Mouse (Mus musculus) forebrain, embryonic 10.5 days (tissue): ENCODE data around the gene Yju2. TPM values are rescaled to one million over a fixed set of nuclear protein-coding genes. Genes with fewer than 3 reads are reported as not detected.

ENCODE experiments used
- DNase-seq: peaks from one replicate; pipeline ENCODE4 v3.0.0-alpha.2; 2017; ENCODE audit warnings: low spot score; ENCODE audit errors: extremely low spot score
- H3K27ac ChIP-seq: fragments of 300-500 bp; sonication (generic); 2 replicates; pipeline ENCODE4 v1.5.1; 2016; ENCODE audit warnings: mild to moderate bottlenecking
- H3K27me3 ChIP-seq: fragments of 300-500 bp; sonication (generic); 2 replicates; pipeline ENCODE4 v1.6.1; 2016; ENCODE audit warnings: mild to moderate bottlenecking; ENCODE audit not compliant: poor library complexity, severe bottlenecking
- H3K36me3 ChIP-seq: fragments of 300-500 bp; sonication (generic); replicated peaks from 2 replicates; pipeline ENCODE4 v1.6.1; 2016; ENCODE audit warnings: mild to moderate bottlenecking, moderate library complexity
- H3K4me1 ChIP-seq: fragments of 300-500 bp; sonication (generic); 2 replicates; pipeline ENCODE4 v1.6.1; 2016
- H3K4me3 ChIP-seq: fragments of 300-500 bp; sonication (generic); 2 replicates; pipeline ENCODE4 v1.5.1; 2016; ENCODE audit warnings: mild to moderate bottlenecking, moderate library complexity
- H3K9me3 ChIP-seq: fragments of 300-500 bp; sonication (generic); 2 replicates; pipeline ENCODE4 v1.6.1; 2016; ENCODE audit warnings: mild to moderate bottlenecking, moderate library complexity
- WGBS: fragments of 180-500 bp; shearing (Covaris S2); methylation state at CpG from one replicate; pipeline ENCODE4 v1.1.7; 2016; 5-methylcytosine and 5-hydroxymethylcytosine counted together
- polyA plus RNA-seq: library from polyadenylated mRNA; unstranded; fragments of >200 nt; fragmentation: Nextera tagmentation; extraction: Ambion mirVana; gene quantifications from 2 replicates; pipeline ENCODE4 v1.2.1, GENCODE M21; 2016

The Yju2 gene
- polyA plus RNA-seq, 1 experiment from 2014 or later = 29.2 TPM

DNA sequence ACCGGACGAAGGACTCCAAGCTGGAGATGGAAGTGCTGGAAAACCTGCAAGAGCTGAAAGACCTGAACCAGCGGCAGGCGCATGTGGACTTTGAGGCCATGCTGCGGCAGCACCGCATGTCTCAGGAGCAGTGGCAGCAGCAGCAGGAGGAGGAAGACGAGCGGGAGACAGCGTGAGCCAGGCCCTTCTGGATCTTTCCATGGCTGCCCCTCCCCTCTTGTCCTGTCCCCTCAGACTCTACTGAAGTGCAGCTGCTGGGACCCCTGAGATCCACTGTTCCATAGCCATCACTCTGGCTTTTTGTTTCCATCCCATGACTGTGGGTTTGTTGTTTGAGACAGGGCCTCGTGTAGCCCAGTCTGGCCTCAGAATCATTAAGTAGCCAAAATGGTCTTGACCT lies 5.6 kb downstream of the Yju2 start:
- peaks cover 2% of the 10 kb centered on the region; the same call in 1 of the 2 replicates for H3K27me3 ChIP-seq
- peaks cover 77% of the 10 kb centered on the region for H3K36me3 ChIP-seq
- H3K4me3 ChIP-seq = no peak overlapping the region
- 93% methylated on average over 10 of the region's 10 CpGs for WGBS
- peaks cover 24% of the 10 kb centered on the region for H3K4me1 ChIP-seq
- H3K9me3 ChIP-seq = no peaks in the 10 kb centered on the region
- DNase-seq = no peak
- H3K27ac ChIP-seq = no peak overlapping the region

DNA sequence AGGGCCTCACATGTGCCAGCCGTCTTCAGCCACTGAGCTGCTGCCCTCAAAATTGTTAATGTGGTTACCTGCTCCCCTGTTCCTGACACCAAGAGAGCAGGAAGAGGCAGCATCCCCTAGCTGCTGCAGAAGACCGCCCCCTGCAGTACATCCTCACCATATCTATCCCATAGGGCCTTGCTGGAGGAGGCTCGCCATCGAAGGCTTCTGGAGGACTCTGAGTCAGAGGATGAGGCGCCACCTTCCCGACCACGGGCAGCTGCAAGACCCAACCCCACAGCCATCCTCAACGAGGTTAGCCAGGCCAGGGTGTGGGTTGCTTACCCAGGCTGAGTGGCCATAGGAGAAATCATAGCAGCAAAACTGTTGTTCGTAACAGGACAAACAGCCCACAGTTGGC lies 6.1 kb downstream of the Yju2 start:
- Histone ChIP-seq H3K4me1 (peaks cover 24% of the 10 kb centered on the region), H3K27ac (no peak overlapping the region), H3K36me3 (peaks cover 77% of the 10 kb centered on the region), H3K27me3 (peaks cover 7% of the 10 kb centered on the region; the same call in 1 of the 2 replicates), H3K9me3 (no peaks in the 10 kb centered on the region), H3K4me3 (no peak overlapping the region)
- 85% methylated on average over 9 of the region's 9 CpGs for WGBS
- DNase-seq = no peak

DNA sequence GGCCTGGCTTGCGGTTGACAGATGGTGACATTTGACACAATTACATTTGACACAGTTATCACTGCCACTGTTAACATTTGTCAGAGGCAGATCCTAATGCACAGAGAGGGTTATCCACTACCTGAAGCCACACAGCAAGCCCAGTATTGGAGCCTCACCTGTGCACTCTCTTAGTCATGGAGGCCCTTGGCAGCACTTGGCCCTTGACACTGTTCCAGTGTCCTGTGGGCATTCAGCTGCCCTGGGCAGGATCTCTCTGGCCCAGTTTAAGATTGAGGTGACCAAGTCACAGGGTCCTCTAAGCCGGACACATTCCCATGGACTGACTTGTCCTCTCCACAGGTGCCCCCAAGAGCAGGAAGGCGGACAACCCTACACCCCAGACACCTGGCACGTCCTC lies 8.3 kb downstream of the Yju2 start:
- peaks cover 39% of the 10 kb centered on the region for H3K4me1 ChIP-seq
- 93% methylated on average over 4 of the region's 4 CpGs for WGBS
- H3K36me3 ChIP-seq = peaks cover 62% of the 10 kb centered on the region
- no peak for DNase-seq
- no peaks in the 10 kb centered on the region for H3K9me3 ChIP-seq
- peaks cover 21% of the 10 kb centered on the region for H3K27me3 ChIP-seq
- H3K4me3 ChIP-seq = no peak overlapping the region
- no peak overlapping the region for H3K27ac ChIP-seq

DNA sequence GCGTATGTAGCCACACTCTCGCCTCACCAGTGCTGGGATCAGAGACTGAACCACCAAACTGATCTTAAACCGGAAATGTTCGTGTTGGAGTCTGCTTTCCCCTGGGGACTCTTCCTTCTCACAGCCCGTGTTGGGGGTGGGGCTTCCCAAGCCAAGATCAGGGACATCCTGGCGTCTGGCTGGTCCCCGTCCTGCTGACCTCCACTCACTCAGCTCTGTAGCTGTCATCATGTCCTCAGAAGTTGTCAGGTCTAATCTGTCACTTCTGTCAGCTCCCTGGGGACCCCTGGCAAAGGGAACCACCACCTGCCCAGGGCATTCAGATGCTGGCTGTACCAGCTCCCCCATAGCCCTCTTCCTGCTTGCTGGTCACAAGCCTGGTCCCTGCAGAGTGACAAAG lies 9.3 kb downstream of the Yju2 start:
- WGBS = 75% methylated on average over 7 of the region's 7 CpGs
- peaks cover 61% of the 10 kb centered on the region for H3K36me3 ChIP-seq

DNA sequence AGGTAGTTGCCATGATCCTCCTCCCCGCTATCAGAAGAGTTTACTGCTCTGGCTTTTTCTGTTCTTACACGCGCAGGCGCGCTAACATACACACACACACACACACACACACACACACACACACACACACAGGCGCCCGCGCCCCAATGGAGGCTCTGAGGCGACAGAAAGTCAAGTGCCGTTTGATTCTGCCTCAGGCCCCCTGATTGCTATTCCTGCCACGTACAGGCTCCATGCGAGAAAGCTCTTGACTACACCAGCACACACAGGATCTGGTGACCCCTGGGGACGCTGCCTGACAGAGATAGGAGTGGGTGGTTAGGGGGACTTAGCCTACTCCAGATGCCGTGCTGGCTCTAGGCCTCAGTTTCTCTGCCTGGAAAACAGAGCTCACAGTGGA lies 10.7 kb downstream of the Yju2 start:
- H3K27ac ChIP-seq = peak overlapping the region; percentile 90
- peak; percentile 54 for DNase-seq
- peaks cover 30% of the 10 kb centered on the region for H3K27me3 ChIP-seq
- H3K36me3 ChIP-seq = peaks cover 61% of the 10 kb centered on the region
- peaks cover 45% of the 10 kb centered on the region for H3K4me1 ChIP-seq
- peak overlapping the region; percentile 65 for H3K4me3 ChIP-seq
- WGBS = 58% methylated on average over 14 of the region's 14 CpGs
- H3K9me3 ChIP-seq = no peaks in the 10 kb centered on the region

More for the DNA sequence above, 9.3 kb downstream of the Yju2 start:
- no peak for DNase-seq
- Histone ChIP-seq H3K9me3 (no peaks in the 10 kb centered on the region), H3K4me3 (no peak overlapping the region), H3K27me3 (peaks cover 30% of the 10 kb centered on the region), H3K4me1 (peaks cover 45% of the 10 kb centered on the region), H3K27ac (peak overlapping the region; percentile 90; the same call in 1 of the 2 replicates)

DNA sequence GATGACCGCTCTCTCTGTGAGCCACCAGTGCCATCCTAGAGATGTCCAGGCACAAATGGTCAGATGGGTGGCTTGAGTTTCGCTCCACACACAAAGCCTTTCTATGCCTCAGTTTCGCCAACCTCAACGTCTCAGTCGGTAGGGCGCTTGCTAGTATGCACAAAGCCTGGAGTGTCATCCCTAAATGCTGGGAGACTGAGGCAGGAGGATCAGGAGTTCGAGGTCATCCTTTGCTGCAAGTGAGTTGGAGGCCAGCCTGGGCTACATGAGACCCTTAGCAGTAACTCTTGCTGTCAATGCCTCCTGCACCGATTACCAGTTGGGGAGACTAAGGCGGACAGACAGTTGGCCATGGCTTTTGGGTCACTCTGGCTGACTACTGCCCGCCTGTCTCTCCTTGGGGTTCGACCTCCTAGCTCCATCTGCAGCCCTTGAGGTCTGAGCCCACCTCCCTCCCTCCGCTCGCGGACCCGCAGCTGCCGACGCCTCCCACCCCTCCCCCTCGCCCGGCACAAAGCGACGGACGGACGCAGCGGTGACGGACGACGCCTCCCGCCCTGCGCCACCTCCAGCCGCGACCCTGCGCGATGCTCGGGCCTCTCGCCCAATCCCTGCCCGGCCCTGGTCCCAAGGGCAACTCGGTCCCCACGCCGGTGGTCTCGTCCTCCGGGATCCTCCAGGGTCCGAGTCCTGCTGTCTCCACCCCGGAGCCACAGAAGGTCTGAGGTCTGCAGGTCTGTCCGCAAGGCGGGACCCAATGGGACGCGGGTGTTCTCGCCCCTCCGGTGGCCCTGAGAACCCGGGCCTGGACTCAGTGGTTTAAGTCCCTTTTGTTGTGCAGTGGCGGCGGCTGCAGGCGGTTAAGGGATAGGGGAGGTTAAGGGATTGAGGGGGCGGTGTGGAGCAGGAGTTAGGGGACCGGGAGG lies 11.3 kb downstream of the Yju2 start, which contains the start of gene Shd:
Shd (plus strand) TSS at position 502 of the 926 bp plus-strand sequence.
- Histone ChIP-seq H3K4me3 (peak within 1 kb of the TSS; percentile 65), H3K36me3 (peaks cover 60% of the 10 kb centered on the region), H3K9me3 (no peaks in the 10 kb centered on the region), H3K4me1 (peaks cover 45% of the 10 kb centered on the region), H3K27me3 (peaks cover 30% of the 10 kb centered on the region), H3K27ac (peak within 1 kb of the TSS; percentile 90)
- DNase-seq = peak; percentile 85
- 8% methylated on average over 55 of the region's 55 CpGs for WGBS

DNA sequence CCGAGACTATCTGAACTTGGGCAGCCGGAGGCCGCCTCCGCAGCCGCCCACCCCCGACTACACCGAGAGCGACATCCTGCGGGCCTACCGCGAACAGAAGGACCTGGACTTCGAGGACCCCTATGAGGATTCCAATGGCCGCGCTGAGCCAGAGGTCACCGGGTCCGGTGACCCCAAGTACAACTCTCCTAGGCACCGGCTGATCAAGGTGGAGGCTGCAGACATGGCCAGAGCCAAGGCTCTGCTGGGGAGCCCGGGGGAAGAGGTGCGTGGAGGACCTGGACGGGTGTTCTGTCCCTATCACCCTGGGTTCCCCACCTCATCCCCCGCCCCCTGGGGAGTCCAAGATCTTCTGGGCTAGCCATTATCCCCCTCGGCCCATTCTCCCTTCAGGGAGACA lies 12.6 kb downstream of the Yju2 start:
- H3K4me3 ChIP-seq = peak overlapping the region; percentile 65
- H3K9me3 ChIP-seq = no peaks in the 10 kb centered on the region
- DNase-seq = no peak
- H3K27me3 ChIP-seq = peaks cover 30% of the 10 kb centered on the region
- peak overlapping the region; percentile 90 for H3K27ac ChIP-seq
- H3K4me1 ChIP-seq = peaks cover 50% of the 10 kb centered on the region
- WGBS = 25% methylated on average over 22 of the region's 22 CpGs
- peaks cover 48% of the 10 kb centered on the region for H3K36me3 ChIP-seq

DNA sequence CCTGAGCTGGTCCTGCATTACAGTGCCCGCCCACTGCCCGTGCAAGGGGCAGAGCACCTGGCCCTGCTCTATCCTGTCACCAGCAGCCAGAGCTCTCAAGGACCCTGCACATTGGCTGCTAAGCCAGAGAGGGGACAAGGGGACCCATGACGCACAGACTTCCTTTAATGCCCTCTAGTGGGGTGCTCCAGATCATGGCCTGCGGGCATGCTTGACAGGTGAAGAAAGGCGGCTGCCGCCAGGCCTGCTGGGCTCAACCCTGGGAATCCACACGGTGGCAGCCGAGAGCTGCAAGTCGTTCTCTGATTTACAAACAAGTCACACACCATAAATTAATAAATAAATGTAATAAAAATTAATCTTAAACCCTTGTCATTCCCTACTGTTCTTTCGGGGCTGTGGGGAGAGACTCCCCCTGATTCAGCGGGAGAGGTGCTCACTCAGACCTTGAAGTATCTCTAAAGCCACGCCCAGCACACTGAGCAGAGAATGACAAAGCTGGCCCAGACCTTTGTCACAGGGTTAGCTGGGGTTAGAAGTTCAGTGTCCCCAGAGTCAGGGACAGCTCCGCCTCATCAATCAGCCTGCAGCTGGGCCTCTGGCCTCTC lies 17.5 kb downstream of the Yju2 start:
- peak; percentile 69 for DNase-seq
- WGBS = 17% methylated on average over 13 of the region's 13 CpGs
- Histone ChIP-seq H3K4me3 (no peak overlapping the region), H3K36me3 (peaks cover 27% of the 10 kb centered on the region), H3K27me3 (peaks cover 15% of the 10 kb centered on the region), H3K27ac (peak overlapping the region; percentile 26; the same call in 1 of the 2 replicates), H3K9me3 (no peaks in the 10 kb centered on the region), H3K4me1 (peaks cover 25% of the 10 kb centered on the region)

DNA sequence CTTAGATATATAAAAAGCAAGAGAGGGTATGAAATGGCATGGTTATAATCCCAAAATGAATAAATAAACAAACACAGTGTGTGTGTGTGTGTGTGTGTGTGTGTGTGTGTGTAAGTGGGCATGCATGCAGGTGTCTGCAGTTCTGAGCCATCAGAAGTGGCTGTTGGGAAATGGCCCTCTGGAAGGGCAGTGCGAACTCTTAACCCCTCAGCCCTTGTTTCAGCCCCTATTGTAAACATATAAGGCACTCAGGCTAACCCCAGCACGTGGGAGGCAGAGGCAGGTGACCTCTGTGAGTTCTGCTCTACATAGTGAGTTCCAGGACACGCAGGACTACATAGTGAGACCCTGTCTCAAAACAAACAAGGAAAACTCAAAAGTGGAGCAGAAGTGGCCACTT lies 18.4 kb downstream of the Yju2 start:
- 54% methylated on average over 3 of the region's 3 CpGs for WGBS
- H3K4me1 ChIP-seq = peaks cover 20% of the 10 kb centered on the region
- H3K9me3 ChIP-seq = no peaks in the 10 kb centered on the region
- H3K27me3 ChIP-seq = peaks cover 8% of the 10 kb centered on the region
- H3K36me3 ChIP-seq = peaks cover 27% of the 10 kb centered on the region
- H3K27ac ChIP-seq = no peak overlapping the region
- DNase-seq = no peak
- no peak overlapping the region for H3K4me3 ChIP-seq

DNA sequence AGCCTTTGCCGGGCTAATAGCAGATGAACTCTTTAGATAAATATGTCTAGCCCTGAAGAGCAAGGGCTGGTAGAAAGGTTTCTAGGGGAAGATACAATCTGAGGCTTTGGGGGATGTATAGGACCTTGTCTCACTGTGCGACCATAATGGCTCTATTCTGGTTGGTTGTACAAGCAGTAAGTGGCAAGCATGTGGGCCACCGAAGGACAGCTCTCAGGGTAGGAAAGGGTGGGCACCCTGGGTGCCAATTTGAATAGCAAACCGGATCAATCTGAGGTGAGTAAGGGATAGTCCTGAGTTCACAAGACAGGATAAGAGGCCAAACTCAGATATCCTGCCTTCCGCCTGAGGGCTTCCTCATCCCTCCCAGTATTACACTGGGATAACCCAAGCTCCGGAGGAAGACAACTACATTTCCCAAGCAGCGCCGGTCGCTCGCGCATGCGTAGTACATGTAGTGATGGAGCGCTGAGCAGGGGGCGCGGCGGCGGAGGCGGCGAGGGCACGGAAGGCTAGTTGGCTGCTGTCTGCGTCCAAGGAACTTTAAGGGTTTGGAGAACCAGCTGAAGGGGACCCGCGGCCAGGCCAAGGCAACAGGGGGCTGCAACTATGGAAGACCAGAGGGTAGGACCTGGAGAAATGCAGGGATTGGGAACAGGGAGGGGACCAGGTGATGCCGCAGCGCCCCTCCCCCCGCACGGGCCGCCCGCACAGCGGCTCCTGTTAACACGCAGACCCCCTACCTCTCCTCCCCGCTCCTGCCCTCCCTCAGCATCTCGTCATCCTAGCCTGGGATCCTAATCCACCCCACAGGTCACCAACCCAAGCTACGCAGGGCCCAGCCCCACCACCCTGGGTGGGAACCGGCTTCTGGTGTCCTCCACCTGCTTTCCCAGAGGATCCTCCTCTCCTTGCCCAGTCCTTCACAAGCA lies 27.4 kb downstream of the Yju2 start, which contains the start of gene Fsd1:
Fsd1 (plus strand) TSS at position 480 of the 932 bp plus-strand sequence.
- H3K4me1 ChIP-seq = peaks cover 13% of the 10 kb centered on the region
- H3K4me3 ChIP-seq = peak within 1 kb of the TSS; percentile 73
- 8% methylated on average over 35 of the region's 35 CpGs for WGBS
- H3K27me3 ChIP-seq = no peaks in the 10 kb centered on the region
- peak within 1 kb of the TSS; percentile 85 for H3K27ac ChIP-seq
- peaks cover 21% of the 10 kb centered on the region for H3K36me3 ChIP-seq
- H3K9me3 ChIP-seq = no peaks in the 10 kb centered on the region; the same call in 1 of the 2 replicates
- DNase-seq = peak; percentile 79

DNA sequence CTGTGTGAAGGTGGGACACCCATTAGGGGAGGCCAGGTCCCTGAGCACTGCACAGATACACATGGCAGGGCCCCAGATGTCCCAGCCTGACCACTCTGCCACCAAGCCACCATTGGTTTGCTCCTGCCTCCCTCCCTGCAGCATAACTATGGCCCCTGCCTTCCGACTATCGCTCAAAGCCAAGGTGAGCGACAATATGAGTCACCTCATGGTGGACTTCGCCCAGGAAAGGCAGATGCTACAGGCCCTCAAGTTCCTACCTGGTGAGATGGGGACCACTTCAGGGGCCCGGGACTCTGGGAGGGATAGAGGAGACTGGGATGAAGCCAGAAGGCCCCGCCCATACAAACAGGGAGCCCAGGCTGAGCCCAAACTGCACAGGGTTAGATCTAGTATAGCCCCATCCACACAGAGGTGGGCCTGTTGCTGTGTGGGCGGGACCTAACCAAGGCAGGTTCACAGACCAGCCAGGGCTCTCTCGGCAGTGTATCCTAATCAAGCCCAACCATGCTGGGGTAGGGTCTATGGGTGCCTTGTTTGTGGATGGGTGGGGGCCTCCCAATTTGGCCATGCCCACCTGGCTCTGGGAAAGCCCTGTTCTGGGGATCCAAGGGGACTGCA lies 31.5 kb downstream of the Yju2 start:
- Histone ChIP-seq H3K9me3 (no peaks in the 10 kb centered on the region), H3K27me3 (no peaks in the 10 kb centered on the region), H3K4me3 (no peak overlapping the region), H3K27ac (no peak overlapping the region), H3K36me3 (peaks cover 53% of the 10 kb centered on the region), H3K4me1 (peaks cover 13% of the 10 kb centered on the region)
- no peak for DNase-seq
- WGBS = 89% methylated on average over 8 of the region's 8 CpGs

DNA sequence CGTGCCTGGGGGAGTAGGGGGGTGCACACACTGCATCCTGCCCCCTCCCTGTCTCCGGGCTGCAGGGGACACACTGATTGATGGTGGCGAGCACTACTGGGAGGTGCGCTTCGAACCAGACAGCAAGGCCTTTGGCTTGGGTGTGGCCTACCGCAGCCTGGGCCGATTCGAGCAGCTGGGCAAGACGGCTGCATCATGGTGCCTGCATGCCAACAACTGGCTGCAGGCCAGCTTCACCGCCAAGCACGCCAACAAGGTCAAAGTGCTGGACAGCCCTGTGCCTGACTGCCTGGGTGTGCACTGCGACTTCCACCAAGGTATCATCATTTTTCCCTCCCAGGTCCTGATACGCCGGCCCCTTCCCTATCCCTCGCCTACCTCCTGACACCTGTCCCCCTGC lies 37.1 kb downstream of the Yju2 start:
- DNase-seq = no peak
- peaks cover 13% of the 10 kb centered on the region for H3K4me1 ChIP-seq
- H3K27ac ChIP-seq = no peak overlapping the region
- peaks cover 61% of the 10 kb centered on the region for H3K36me3 ChIP-seq
- WGBS = 92% methylated on average over 15 of the region's 15 CpGs
- 0 out of 2 replicates have a peak, but pooled peaks cover 4% of the 10 kb centered on the region for H3K9me3 ChIP-seq
- peaks cover 17% of the 10 kb centered on the region for H3K27me3 ChIP-seq
- no peak overlapping the region for H3K4me3 ChIP-seq
